Mouse (Mus musculus) embryonic fibroblast, embryonic 13.5 days (primary cell): Measurements from ENCODE around the gene Tsga10ip. TPM values are rescaled to one million over a fixed set of nuclear protein-coding genes. Genes with fewer than 3 reads are reported as not detected.

ENCODE experiments used
- H3K27ac ChIP-seq: 2 replicates; pipeline ENCODE4 v1.5.1; 2012; ENCODE audit warnings: low read length, control low read depth, inconsistent platforms; ENCODE audit not compliant: insufficient read depth
- H3K4me1 ChIP-seq: 2 replicates; pipeline ENCODE4 v1.6.1; 2011; ENCODE audit warnings: low read length; ENCODE audit not compliant: control insufficient read depth, insufficient read depth
- H3K4me3 ChIP-seq: 2 replicates; pipeline ENCODE4 v1.5.1; 2011; ENCODE audit warnings: mild to moderate bottlenecking, control low read depth, low read length; ENCODE audit not compliant: insufficient read depth
- CTCF ChIP-seq: IDR thresholded peaks from 2 replicates; pipeline ENCODE4 v1.5.1; 2011; ENCODE audit warnings: mild to moderate bottlenecking, control low read depth, low read length, moderate library complexity, borderline replicate concordance; ENCODE audit not compliant: insufficient read depth
- POLR2A ChIP-seq: IDR thresholded peaks from 2 replicates; pipeline ENCODE4 v1.6.1; 2011; ENCODE audit warnings: low read depth, mild to moderate bottlenecking, control low read depth, low read length, moderate library complexity
- polyA plus RNA-seq: library from polyadenylated mRNA; stranded (reverse); fragments of >200 nt; gene quantifications from 2 replicates; pipeline ENCODE4 v1.2.4, GENCODE M21; 2011; ENCODE audit warnings: low read depth; ENCODE audit not compliant: missing spikeins, insufficient read length

Tsga10ip gene
- polyA plus RNA-seq, 1 experiment = not detected

DNA sequence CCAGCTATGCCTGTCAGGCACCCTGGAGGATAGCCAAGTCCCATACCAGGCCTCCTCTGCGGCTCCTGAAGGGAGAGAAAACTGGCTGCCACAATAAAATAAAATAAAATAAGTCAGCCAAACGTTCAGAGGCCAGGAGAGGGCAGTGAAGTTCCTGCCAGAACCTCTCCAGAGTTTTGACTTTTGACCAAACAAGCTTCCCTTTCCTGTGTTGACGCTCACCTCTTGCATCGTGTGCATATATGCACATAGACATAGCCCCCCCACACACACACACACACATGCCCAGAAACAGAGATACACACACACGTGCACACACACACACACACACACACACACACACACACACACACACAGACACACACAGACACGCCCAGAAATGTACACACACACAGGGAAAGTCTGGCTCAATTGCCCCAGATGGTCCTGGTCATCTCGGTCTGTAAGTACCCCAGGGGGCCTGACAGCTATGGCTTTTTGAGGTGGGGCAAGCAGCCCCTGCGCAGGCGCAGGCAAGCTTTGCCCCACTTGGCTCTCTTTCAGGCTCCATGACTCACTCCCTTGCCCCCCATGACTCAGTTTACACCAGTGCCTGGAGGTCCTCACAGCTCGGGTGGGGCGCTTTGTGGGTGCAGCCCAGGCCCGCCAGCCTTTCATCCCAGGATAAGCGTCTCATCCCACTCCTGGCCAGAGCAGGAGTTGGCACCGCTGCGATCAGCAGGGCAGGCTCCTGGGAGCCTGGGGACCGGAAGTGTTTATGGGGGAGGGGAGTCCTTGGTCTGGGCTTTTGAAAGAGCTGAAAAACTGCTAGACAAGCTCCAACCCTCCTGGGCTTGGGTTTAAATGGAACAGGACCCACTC, 30.9 kb upstream of the Tsga10ip start:
- Histone ChIP-seq H3K27ac (peak overlapping the region; percentile 83), H3K4me3 (no peak overlapping the region), H3K4me1 (peaks cover 47% of the 10 kb centered on the region)
- no peak for TF ChIP-seq CTCF
- TF ChIP-seq POLR2A = peak; percentile 36; the same call in 1 of the 2 replicates

DNA sequence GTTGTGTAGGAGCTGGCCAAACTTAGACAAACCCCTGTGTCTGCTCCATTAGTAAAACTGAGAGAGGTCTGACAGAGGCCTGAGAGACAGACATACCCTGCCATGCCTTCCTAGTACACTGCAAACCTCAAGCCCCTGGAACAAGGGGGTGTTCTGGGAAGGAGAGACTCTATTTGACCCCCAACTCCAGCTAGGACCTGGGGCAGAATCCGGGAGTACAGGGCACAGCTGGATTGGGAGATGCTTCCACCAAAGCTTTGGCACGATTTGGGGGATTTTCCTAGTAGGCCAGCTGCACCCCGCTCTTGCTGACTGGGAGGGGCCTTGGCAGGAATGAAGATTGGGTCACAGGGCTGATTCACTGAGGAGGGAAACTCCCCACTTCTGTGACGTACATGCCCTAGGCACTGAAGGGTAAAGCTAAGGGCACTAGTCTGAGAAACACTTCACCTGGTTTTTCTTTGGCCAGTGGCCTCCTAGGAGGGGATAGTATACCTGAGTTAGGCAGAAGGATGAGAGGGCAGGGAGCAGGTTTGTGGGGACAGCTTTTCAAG, 29.7 kb upstream of the Tsga10ip start:
- Histone ChIP-seq H3K4me3 (no peak overlapping the region), H3K4me1 (peaks cover 49% of the 10 kb centered on the region), H3K27ac (peak overlapping the region; percentile 37)
- TF ChIP-seq CTCF (no peak), POLR2A (no peak)

GRCm38 (mm10) chr19:5430408-5430807, 28.1 kb upstream of the Tsga10ip start:
- TF ChIP-seq POLR2A (no peak), CTCF (no peak)
- no peak overlapping the region for H3K4me3 ChIP-seq
- H3K4me1 ChIP-seq = peaks cover 49% of the 10 kb centered on the region
- peak overlapping the region; percentile 76 for H3K27ac ChIP-seq

GRCm38 (mm10) chr19:5429806-5430205, 27.5 kb upstream of the Tsga10ip start:
- no peak overlapping the region for H3K4me3 ChIP-seq
- TF ChIP-seq CTCF (no peak), POLR2A (no peak)
- H3K27ac ChIP-seq = peak overlapping the region; percentile 88
- H3K4me1 ChIP-seq = peaks cover 49% of the 10 kb centered on the region

DNA sequence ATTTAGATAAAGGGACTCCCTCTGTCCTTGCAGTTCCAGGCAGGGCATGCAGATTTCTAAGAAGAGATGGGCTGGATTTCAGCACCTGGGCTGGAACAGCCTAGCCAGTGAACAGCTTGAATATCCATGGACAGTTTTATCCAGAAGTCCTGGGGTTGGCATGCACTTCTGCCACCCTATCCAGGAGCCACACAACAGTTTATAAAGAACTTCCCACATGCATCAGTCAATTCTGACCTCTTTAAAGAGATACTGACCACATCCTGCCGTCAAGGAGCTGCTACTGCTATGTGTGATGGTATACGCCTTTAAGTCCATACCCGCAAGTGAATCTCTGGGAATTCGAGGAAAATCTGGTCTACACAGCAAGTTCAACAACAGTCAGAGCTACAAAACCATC, 26.9 kb upstream of the Tsga10ip start:
- Histone ChIP-seq H3K27ac (peak overlapping the region; percentile 88), H3K4me1 (peaks cover 45% of the 10 kb centered on the region), H3K4me3 (no peak overlapping the region)
- no peak for TF ChIP-seq POLR2A
- no peak for TF ChIP-seq CTCF

DNA sequence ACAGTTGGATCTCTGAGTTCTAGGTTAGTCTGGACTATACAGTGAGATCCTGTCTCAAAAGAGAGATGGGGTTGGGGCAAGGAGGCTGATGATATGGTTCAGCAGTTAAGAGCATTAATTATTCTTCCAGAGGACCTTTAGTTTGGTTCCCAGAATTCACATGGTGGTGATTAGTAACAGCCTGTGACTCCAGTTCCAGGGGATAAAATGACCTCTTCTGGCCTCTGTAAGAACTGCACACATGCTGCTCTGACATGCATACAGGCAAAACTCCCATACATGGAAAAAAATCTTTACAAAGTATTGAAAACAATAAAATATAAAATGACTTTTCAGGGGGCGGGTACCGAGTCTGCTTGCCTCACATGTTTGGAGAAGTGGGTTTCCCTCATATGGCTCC, 25.8 kb upstream of the Tsga10ip start:
- H3K27ac ChIP-seq = peak overlapping the region; percentile 51; the same call in 1 of the 2 replicates
- H3K4me3 ChIP-seq = no peak overlapping the region
- H3K4me1 ChIP-seq = peaks cover 33% of the 10 kb centered on the region
- TF ChIP-seq POLR2A (no peak), CTCF (no peak)

DNA sequence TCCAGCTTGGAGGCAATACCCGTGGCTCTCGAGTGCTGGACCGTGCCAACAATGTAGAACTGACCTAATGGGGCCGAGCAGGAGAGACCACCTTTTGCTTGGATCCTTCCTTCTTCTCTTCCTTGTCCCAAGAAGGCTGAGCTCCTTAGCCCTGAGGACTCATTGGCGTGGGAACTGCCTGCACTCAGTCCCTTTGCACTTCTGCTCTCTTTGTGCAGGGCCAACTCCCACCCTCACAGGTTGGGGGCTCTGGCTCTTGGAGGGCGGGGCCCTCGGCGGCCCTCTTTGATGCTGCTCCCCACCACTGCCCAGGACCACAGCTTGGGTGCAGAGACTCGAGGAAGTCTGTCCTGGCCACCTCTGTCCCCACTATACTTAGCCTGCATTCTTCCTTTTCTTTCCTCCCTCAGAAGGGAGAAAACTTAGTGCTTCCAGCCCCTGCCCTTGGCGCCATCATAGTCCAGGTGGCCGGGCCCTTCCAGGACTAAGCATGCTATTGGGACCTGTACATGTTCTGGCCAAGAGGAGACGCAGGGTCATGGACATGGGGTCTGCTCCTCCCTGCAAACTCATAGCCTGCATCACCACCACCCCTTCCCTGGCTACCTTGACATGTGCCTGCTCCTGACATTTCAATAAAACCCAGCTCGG, 24.4 kb upstream of the Tsga10ip start:
- no peak for TF ChIP-seq CTCF
- no peak for TF ChIP-seq POLR2A
- Histone ChIP-seq H3K4me1 (peaks cover 24% of the 10 kb centered on the region), H3K4me3 (no peak overlapping the region), H3K27ac (no peak overlapping the region)

DNA sequence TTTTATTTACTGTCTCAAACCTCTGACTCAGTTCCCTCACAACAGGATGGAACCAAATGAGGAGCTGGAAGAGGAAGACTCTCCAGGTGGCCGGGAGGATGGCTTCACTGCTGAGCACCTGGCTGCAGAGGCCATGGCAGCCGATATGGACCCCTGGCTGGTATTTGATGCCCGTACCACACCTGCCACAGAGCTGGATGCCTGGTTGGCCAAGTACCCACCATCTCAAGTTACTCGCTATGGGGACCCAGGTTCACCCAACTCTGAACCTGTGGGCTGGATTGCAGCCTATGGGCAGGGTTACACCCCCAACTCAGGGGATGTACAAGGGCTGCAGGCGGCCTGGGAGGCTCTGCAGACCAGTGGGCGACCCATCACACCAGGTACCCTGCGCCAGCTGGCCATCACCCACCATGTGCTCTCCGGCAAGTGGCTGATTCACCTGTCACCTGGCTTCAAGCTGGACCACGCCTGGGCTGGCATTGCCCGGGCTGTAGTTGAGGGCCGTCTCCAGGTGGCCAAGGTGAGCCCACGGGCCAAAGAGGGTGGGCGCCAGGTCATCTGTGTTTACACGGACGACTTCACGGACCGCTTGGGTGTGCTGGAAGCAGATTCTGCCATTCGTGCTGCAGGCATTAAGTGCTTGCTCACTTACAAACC, 23.7 kb upstream of the Tsga10ip start:
- Histone ChIP-seq H3K4me1 (peaks cover 19% of the 10 kb centered on the region), H3K4me3 (peak overlapping the region; percentile 93), H3K27ac (peak overlapping the region; percentile 70)
- TF ChIP-seq CTCF = no peak
- TF ChIP-seq POLR2A = no peak
